Mouse (Mus musculus) cerebellum, adult 2 months (tissue): ENCODE measurements around the gene Hoxd13. TPM values are rescaled to one million over a fixed set of nuclear protein-coding genes. Genes with fewer than 3 reads are reported as not detected.

Source experiments
- DNase-seq, 2 experiments: peaks; one replicate each; pipeline ENCODE4 v3.0.0; 2021
- H3K27ac ChIP-seq: fragments of 200-500 bp; 2 replicates; pipeline ENCODE4 v1.5.1; 2012; ENCODE audit warnings: low read length, control low read depth, inconsistent platforms; ENCODE audit not compliant: insufficient read depth
- H3K27me3 ChIP-seq: fragments of 200-500 bp; 2 replicates; pipeline ENCODE4 v1.6.1; 2012; ENCODE audit warnings: inconsistent platforms, mild to moderate bottlenecking, low read length, moderate library complexity; ENCODE audit not compliant: control insufficient read depth, insufficient read depth
- H3K4me1 ChIP-seq: fragments of 200-500 bp; 2 replicates; pipeline ENCODE4 v1.6.1; 2011; ENCODE audit warnings: low read length; ENCODE audit not compliant: control insufficient read depth, insufficient read depth
- H3K4me3 ChIP-seq: fragments of 200-500 bp; replicated peaks from 2 replicates; pipeline ENCODE3; 2011; ENCODE audit warnings: mild to moderate bottlenecking, low read depth, low read length, control low read depth; ENCODE audit not compliant: insufficient read depth
- CTCF ChIP-seq: fragments of 200-500 bp; IDR thresholded peaks from 2 replicates; pipeline ENCODE4 v1.5.1; 2011; ENCODE audit warnings: low read depth, mild to moderate bottlenecking, control low read depth, low read length, moderate library complexity, borderline replicate concordance; ENCODE audit not compliant: insufficient read depth
- POLR2A ChIP-seq: fragments of 200-500 bp; IDR thresholded peaks from 2 replicates; pipeline ENCODE4 v1.6.1; 2011; ENCODE audit warnings: low read length, control low read depth, borderline replicate concordance; ENCODE audit not compliant: insufficient read depth
- WGBS: fragments of 180-500 bp; shearing (Covaris S2); methylation state at CpG from one replicate; pipeline ENCODE4 v1.1.7; 2018; 5-methylcytosine and 5-hydroxymethylcytosine counted together
- polyA plus RNA-seq: library from polyadenylated mRNA; depleted of rRNA; stranded (reverse); fragments of >200 nt; gene quantifications from 2 replicates; pipeline ENCODE4 v1.2.3, GENCODE M21; 2012; rRNA removed

The Hoxd13 gene
- 0.10 TPM in 1 of 2 replicates, not detected in the other for polyA plus RNA-seq

DNA sequence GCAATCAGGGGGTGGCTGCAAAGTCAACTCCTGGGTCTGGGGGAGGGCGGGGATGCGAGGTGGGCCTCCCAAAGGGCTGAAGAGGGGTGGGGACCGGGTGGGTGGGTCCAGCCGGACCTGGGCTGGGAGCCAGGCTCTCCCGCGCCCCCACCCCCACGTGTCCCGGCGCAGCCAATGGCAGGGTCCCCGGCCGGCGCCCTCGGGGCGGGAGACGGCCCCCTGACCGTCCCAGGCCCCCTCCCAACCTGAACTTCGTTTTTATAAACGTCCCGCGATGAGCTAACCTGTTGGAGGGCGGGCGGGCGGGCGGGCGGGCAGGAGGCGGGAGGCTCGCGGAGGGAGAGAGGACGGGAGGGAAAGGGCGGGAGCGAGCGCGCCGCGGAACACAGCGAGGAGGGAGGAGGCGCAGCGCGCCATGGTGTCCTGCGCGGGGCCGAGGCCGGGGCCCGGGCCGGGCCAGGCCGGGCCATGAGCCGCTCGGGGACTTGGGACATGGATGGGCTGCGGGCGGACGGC, at the start of gene Hoxd13:
Gene Hoxd13 (plus strand): TSS at position 469 of the 516 bp plus-strand sequence.
- no peak within 1 kb of the TSS for H3K4me3 ChIP-seq
- no peak within 1 kb of the TSS for H3K27ac ChIP-seq
- peaks cover 12% of the 10 kb centered on the region; the same call in 1 of the 2 replicates for H3K27me3 ChIP-seq
- no peak for DNase-seq
- H3K4me1 ChIP-seq = no peaks in the 10 kb centered on the region
- TF ChIP-seq CTCF (no peak), POLR2A (no peak)
- 1% methylated on average over 43 of the region's 51 CpGs for WGBS

DNA sequence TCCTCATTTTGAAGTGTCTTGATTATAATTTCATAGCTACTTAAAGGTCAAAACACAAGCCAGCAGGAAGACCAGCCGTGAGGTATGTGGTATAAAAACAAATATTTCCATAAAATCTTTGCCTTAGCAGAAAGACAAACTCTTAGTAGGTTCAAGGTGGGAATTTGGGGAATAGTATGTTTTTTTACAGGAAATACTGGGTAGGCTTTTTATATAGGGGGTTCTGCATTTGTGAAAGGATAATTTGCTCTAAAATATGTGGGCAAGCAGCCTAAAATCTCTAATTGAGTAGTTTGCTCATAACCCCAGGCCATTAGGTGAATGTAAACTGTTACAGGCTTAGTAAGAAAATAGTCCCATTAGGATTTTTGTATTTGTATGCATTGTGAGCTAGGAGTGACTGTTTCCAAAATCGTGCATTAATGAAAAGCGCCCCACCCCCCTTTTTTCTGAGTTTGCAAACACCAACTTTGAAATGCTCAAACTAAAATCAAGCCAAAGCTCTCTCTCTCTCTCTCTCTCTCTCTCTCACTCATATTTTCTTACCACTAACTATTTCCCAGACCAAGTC, 48.3 kb upstream of the Hoxd13 start:
- Histone ChIP-seq H3K4me3 (no peak overlapping the region), H3K4me1 (no peaks in the 10 kb centered on the region), H3K27ac (no peak overlapping the region), H3K27me3 (no peaks in the 10 kb centered on the region)
- DNase-seq = no peak
- WGBS = 86% methylated on average over 3 of the region's 3 CpGs
- TF ChIP-seq CTCF (no peak), POLR2A (no peak)

DNA sequence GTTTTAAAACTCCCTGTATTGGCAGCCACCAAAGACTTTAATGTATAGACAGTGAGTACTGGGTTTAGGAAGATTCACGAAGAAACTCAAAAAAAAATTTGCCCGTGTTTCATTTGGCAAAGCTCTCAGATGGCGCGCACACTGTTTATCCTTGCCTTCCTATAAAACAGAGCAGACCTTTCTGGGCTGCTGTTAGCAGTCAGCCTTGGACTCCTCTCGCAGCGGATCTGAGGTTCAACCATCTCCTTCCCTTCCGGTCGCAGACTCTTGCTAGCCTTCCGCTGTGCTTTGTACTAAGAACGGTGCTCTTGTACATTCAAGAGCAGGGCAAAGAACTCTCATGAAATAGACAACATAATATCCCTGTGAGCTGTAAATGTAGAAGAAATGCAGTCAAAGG, 47.7 kb upstream of the Hoxd13 start:
- TF ChIP-seq POLR2A (no peak), CTCF (no peak)
- Histone ChIP-seq H3K4me1 (no peaks in the 10 kb centered on the region), H3K27me3 (no peaks in the 10 kb centered on the region), H3K4me3 (no peak overlapping the region), H3K27ac (no peak overlapping the region)
- DNase-seq = no peak
- WGBS = 86% methylated on average over 10 of the region's 10 CpGs

- Histone ChIP-seq H3K4me3 (no peak overlapping the region), H3K4me1 (no peaks in the 10 kb centered on the region), H3K27ac (no peak overlapping the region), H3K27me3 (no peaks in the 10 kb centered on the region)
- 67% methylated on average over 4 of the region's 4 CpGs for WGBS
- DNase-seq = no peak
- TF ChIP-seq POLR2A (no peak), CTCF (no peak)
These were observed 32.7 kb upstream of the Hoxd13 start for GRCm38 (mm10) chr2:74635412-74635811.

DNA sequence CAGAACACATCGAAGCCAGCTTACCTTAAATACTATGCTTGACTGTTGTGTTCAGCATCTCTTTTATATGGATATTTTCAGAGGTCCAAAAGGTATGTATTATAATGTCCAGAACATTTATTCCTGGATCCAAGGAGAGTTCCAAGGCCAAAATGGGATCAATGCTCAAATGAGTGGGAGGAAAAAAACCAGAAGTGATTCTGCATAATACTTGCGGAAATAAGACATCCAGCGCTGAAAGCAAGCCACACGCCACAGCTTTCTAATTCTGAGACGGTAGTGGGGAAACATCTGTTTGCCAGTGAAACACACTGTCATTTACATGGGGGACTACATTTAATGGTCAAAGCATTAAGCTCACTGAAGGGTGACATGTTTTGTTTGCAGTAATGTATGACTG, 25.7 kb upstream of the Hoxd13 start:
- Histone ChIP-seq H3K27me3 (no peaks in the 10 kb centered on the region; the same call in 1 of the 2 replicates), H3K27ac (no peak overlapping the region), H3K4me3 (no peak overlapping the region), H3K4me1 (no peaks in the 10 kb centered on the region)
- WGBS = 58% methylated on average over 5 of the region's 5 CpGs
- no peak for DNase-seq
- TF ChIP-seq POLR2A (no peak), CTCF (no peak)

- Histone ChIP-seq H3K27ac (no peak overlapping the region), H3K4me1 (no peaks in the 10 kb centered on the region), H3K4me3 (no peak overlapping the region), H3K27me3 (peaks cover 4% of the 10 kb centered on the region; the same call in 1 of the 2 replicates)
- WGBS = 83% methylated on average over 3 of the region's 3 CpGs
- TF ChIP-seq CTCF (no peak), POLR2A (no peak)
- DNase-seq = no peak
These were observed 22.5 kb upstream of the Hoxd13 start for GRCm38 (mm10) chr2:74645631-74646030.

DNA sequence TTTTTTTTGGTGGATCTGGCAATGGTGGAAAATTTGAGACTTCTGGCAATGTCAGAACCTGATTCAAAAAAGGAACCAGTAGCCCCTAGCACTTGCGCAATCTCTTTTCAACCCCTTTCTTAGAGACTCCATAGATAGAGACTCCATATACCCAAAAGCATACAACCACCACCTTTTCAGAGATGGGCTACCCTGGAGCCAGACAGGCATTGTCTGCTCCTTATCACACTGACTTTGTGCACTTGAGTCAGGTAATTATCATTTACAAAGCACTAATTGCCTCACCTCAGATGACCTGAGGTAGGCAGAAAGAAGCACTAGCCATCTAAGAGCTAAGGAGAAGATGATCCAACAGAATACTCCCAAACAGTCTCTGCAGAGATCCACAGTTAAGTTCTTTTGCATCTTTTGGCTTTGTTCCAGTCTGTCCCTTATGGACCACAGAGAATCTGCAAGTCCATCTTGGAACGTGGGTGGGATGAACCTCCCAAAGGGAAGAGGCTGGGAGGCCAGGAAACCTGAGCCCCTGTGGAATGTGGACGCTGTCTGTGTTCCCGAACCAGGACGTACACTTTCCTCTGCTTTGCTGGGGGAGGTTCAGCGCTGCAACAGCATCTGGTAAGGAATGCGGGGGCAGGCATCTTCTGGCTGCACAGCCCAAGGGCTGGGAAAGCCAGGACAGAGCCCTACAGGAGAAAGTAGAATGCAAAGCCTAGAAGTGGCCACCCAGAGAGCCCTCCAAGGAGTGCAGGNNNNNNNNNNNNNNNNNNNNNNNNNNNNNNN, 20.8 kb upstream of the Hoxd13 start:
- peaks cover 6% of the 10 kb centered on the region; the same call in 1 of the 2 replicates for H3K27me3 ChIP-seq
- 16% methylated on average over 7 of the region's 7 CpGs for WGBS
- no peaks in the 10 kb centered on the region for H3K4me1 ChIP-seq
- TF ChIP-seq CTCF (no peak), POLR2A (no peak)
- no peak for DNase-seq
- H3K27ac ChIP-seq = no peak overlapping the region
- H3K4me3 ChIP-seq = no peak overlapping the region

DNA sequence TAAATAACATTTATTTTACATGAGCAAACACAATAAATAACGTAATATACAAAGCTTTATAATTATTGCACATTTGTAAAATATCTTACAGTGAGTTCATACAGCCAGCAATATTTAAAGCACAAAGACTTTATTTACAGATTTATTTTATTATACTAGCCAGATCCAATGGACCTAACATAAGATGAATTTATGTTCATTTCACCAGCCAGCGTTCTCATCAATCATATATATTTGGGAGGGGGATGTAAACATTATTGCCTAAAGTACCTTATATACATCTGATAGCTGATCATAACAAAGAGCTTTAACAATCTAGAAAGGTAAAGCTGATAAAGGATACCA, 15.1 kb upstream of the Hoxd13 start:
- 40% methylated on average over 2 of the region's 2 CpGs for WGBS
- DNase-seq = no peak
- Histone ChIP-seq H3K27ac (no peak overlapping the region), H3K4me1 (no peaks in the 10 kb centered on the region), H3K4me3 (no peak overlapping the region), H3K27me3 (peaks cover 24% of the 10 kb centered on the region; the same call in 1 of the 2 replicates)
- no peak for TF ChIP-seq CTCF
- TF ChIP-seq POLR2A = no peak
